Mouse (Mus musculus) adrenal gland, postnatal 25 days (tissue): Measurements from ENCODE around the gene Slc30a2. TPM values are rescaled to one million over a fixed set of nuclear protein-coding genes. Genes with fewer than 3 reads are reported as not detected.

Experiments
- DNase-seq: peaks from one replicate; pipeline ENCODE4 v3.0.0; 2021; ENCODE audit warnings: mixed read lengths
- total RNA-seq: library from RNA; stranded (reverse); gene quantifications from 2 replicates; pipeline ENCODE4 v1.2.3, GENCODE M21; 2021

The Slc30a2 gene
- total RNA-seq, 1 experiment from 2014 or later = 21.5 TPM

DNA sequence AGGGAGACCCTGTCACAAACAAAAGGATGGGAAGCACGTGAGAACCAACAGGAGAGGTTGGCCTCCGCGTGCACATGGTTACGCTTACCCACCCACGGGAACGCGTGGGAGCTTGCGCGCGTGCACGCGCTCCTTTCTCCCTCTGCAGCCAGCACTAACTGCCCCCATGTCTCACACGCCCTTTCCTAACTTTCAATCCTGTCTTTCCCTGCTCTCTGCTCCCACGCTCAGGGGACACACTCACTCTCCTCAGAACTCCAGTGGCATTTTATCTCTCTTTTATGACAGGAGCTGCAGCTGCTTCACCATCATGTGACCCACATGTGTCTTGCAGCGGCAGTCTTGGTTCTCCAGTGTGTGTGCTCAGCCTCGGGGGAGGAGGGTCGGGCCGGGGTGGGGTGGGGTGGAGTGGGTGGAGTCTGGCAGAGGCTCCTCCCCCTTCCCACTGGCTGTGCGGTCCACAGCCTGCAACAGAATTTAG, 58.2 kb downstream of the Slc30a2 start:
- DNase-seq = peak; percentile 59

DNA sequence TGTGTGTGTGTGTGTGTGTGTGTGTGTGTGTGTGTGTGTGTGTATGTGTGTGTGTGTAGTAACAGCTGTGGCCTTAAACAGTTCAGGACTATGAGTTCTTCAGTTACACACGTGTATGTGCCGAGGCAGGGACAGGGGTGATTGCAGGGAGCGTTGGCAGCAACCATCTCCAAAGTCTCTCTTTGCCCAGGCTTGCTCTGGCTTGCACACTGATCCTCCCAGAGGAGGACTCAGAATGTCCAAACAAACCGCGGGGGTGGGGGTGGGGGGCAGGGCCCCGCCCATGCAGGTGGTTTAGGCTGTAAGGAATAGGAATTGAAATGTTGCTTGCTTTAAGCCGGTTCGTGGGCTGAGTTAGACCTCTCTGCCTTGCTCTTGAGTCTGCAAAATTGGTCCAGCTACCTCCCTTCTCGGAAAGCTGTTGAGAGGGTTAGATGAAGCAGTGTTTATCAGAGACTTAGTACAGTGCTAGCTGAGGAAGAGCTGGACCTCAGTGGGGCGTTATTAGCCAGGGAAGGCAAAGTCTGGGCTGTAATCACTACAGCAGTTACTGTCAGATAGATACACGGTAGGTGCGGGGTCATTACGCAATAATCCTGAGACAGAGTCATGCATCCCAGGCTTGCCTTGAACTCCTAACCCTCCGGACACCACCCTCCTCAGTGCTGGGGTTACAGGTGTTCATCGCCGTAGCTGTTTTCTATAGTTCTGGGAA, 59.0 kb downstream of the Slc30a2 start:
- no peak for DNase-seq

DNA sequence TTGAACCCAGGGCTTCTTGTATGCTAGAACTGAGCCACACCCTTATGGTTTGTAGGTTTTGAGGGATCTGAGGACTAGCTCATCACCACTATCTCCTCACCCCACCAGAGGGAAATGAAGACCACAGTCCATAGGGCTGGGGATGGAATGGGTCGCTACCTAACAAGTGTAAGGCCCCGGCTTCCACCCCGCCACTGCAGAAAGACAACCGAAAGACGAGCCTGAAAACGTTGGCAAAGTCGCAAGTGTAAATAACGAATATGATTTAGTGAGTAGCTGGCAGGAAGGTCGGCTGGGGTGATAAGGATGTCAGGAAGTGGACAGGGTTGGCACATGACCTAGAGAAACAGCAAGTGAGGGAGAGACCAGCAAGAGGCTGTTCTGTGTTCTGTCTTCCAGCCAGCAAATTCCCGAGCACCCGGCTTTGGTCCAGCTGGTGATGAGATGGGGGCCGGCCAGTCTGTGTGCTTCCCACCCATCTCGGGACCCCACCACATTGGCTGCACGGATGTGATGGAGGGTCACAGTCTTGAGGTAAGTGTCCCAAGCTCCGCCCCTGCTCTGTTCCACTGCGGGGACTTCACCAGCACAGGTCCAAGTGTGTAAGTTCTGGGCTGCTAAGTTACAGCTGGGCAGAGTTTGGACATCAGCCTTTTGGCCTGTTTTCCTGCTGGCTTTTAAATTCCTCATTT, 59.7 kb downstream of the Slc30a2 start:
- DNase-seq = no peak

DNA sequence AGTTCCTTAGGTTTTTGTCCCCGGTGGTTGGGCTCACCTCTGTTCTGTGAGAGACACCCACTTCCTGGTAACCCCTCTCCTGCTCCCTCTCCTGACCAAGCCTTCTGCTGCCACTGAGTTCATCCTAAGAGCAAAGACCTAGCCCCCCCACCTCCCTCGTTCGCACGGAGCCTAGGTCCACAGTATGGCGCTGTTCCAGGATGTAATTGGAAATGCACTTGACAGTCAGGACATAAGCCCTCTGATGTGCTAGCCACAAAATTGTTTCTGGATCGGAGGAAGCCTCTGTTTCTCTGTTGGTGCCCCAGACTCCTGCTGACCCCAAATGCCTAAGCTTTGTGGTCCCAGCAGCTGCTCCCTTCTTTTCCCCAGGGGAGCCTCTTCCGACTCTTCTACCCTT, 60.7 kb downstream of the Slc30a2 start:
- DNase-seq = no peak

Other genes starting within 250 kb of the Slc30a2 start
- gene Cd52, start 248.1 kb upstream of the Slc30a2 start, total RNA-seq = 3.5 and 8.4 TPM in 2 replicates
- gene Ubxn11, start 240.6 kb upstream of the Slc30a2 start, total RNA-seq = 8.1 and 9.4 TPM in 2 replicates
- 62.5 and 73.2 TPM in 2 replicates for gene Sh3bgrl3, start 214.4 kb upstream of the Slc30a2 start, total RNA-seq
- 15.7 and 19.2 TPM in 2 replicates for gene Cep85, start 156.1 kb upstream of the Slc30a2 start, total RNA-seq
- not detected in 2 replicates for gene Gm7534, start 140.2 kb upstream of the Slc30a2 start, total RNA-seq
- not detected in 2 replicates for gene Catsper4, start 115.8 kb upstream of the Slc30a2 start, total RNA-seq
- 0.49 TPM in 1 of 2 replicates, not detected in the other for gene Cnksr1, start 104.8 kb upstream of the Slc30a2 start, total RNA-seq
- gene E130218I03Rik, start 99.5 kb upstream of the Slc30a2 start, total RNA-seq = not detected in 2 replicates
- 8.8 and 10.3 TPM in 2 replicates for gene Zfp593, start 97.6 kb upstream of the Slc30a2 start, total RNA-seq
- not detected in 2 replicates for gene Gm30191, start 96.2 kb upstream of the Slc30a2 start, total RNA-seq
- 6.2 and 8.3 TPM in 2 replicates for gene Grrp1, start 89.1 kb upstream of the Slc30a2 start, total RNA-seq
- gene Pdik1l, start 55.3 kb upstream of the Slc30a2 start, total RNA-seq = 19.7 and 20.2 TPM in 2 replicates
- gene Trim63, start 28.1 kb upstream of the Slc30a2 start, total RNA-seq = not detected in 2 replicates
- gene Extl1, start 40.7 kb downstream of the Slc30a2 start, total RNA-seq = 1.7 and 2.1 TPM in 2 replicates
- 7.9 and 9.1 TPM in 2 replicates for gene Pafah2, start 53.1 kb downstream of the Slc30a2 start, total RNA-seq
- gene Stmn1, start 125.1 kb downstream of the Slc30a2 start, total RNA-seq = 75.6 and 87.4 TPM in 2 replicates
- gene Paqr7, start 153.5 kb downstream of the Slc30a2 start, total RNA-seq = 39.9 and 63.1 TPM in 2 replicates
- gene Aunip, start 167.8 kb downstream of the Slc30a2 start, total RNA-seq = 3.4 and 4.4 TPM in 2 replicates
- gene Mtfr1l, start 192.2 kb downstream of the Slc30a2 start, total RNA-seq = 118 and 130 TPM in 2 replicates
- gene Selenon, start 209.0 kb downstream of the Slc30a2 start, total RNA-seq = 30.5 and 35.2 TPM in 2 replicates